Mouse (Mus musculus) CH12.LX (cell line): ENCODE data around the gene Amdhd1. TPM values are rescaled to one million over a fixed set of nuclear protein-coding genes. Genes with fewer than 3 reads are reported as not detected.

ENCODE experiments used
- DNase-seq: peaks from one replicate; pipeline ENCODE4 v3.0.0-alpha.2; 2013; ENCODE audit errors: extremely low read depth
- H3K27ac ChIP-seq: 2 replicates; pipeline ENCODE4 v1.5.1; 2012; ENCODE audit warnings: low read depth, mild to moderate bottlenecking, control low read depth, moderate library complexity; ENCODE audit not compliant: insufficient read depth
- H3K27me3 ChIP-seq: replicated peaks from 2 replicates; pipeline ENCODE3; 2012; ENCODE audit warnings: inconsistent platforms
- H3K36me3 ChIP-seq, 2 experiments: replicated peaks in 1 of 2; 2 replicates each; pipeline versions ENCODE3 to v1.6.1; 2012; ENCODE audit warnings: inconsistent platforms in 1 of 2, low read length in 1 of 2, mild to moderate bottlenecking in 1 of 2, mixed read lengths in 1 of 2, moderate library complexity in 1 of 2; ENCODE audit not compliant: control insufficient read depth in 1 of 2, insufficient read depth in 1 of 2
- H3K4me1 ChIP-seq, 2 experiments: 2 replicates each; pipeline ENCODE4 v1.6.1; 2012; ENCODE audit warnings: inconsistent platforms in 1 of 2, moderate library complexity in 1 of 2; ENCODE audit not compliant: insufficient read depth in 2 of 2, control insufficient read depth in 1 of 2
- H3K4me2 ChIP-seq: 2 replicates; pipeline ENCODE4 v1.6.1; 2012; ENCODE audit warnings: low read depth, mild to moderate bottlenecking, control low read depth; ENCODE audit not compliant: poor library complexity, insufficient read depth, severe bottlenecking
- H3K4me3 ChIP-seq, 3 experiments: fragments of 150-350 bp in 1 of 3; sonication (generic) in 1 of 3; replicated peaks in 1 of 3; 2 replicates each; pipeline versions ENCODE3 to v1.5.1; 2011 to 2012; ENCODE audit warnings: low read depth in 2 of 3, low read length in 2 of 3, mild to moderate bottlenecking in 2 of 3, moderate library complexity in 2 of 3, control low read depth in 1 of 3, improper control_type of control experiment in 1 of 3, inconsistent platforms in 1 of 3, mixed read lengths in 1 of 3; ENCODE audit not compliant: poor library complexity in 1 of 3
- H3K79me2 ChIP-seq: replicated peaks from 2 replicates; pipeline ENCODE4 v1.6.1; 2012; ENCODE audit warnings: mild to moderate bottlenecking, moderate library complexity; ENCODE audit not compliant: control insufficient read depth, poor library complexity, insufficient read depth, severe bottlenecking; ENCODE audit errors: extremely low read depth
- H3K9ac ChIP-seq: 2 replicates; pipeline ENCODE4 v1.6.1; 2012; ENCODE audit warnings: low read depth, mild to moderate bottlenecking, control low read depth, moderate library complexity; ENCODE audit not compliant: insufficient read depth
- H3K9me3 ChIP-seq: replicated peaks from 2 replicates; pipeline ENCODE3; 2012; ENCODE audit warnings: low read length, inconsistent platforms, mixed read lengths
- E2F4 ChIP-seq: IDR thresholded peaks from 2 replicates; pipeline ENCODE4 v1.6.1; 2011; ENCODE audit warnings: low read depth, low read length, improper control_type of control experiment; ENCODE audit not compliant: insufficient replicate concordance
- HCFC1 ChIP-seq: IDR thresholded peaks from 2 replicates; pipeline ENCODE4 v1.6.1; 2012; ENCODE audit warnings: low read depth, mild to moderate bottlenecking, inconsistent platforms, low read length, improper control_type of control experiment
- JUN ChIP-seq: IDR thresholded peaks from 2 replicates; pipeline ENCODE4 v1.6.1; 2011; ENCODE audit warnings: low read depth, mild to moderate bottlenecking, low read length, improper control_type of control experiment, moderate library complexity; ENCODE audit not compliant: insufficient read depth
- JUND ChIP-seq: conservative IDR thresholded peaks from 2 replicates; pipeline ENCODE4 v1.6.1; 2011; ENCODE audit warnings: low read depth, low read length, improper control_type of control experiment
- MYC ChIP-seq: IDR thresholded peaks from 2 replicates; pipeline ENCODE4 v1.6.1; 2011; ENCODE audit warnings: low read depth, mild to moderate bottlenecking, improper control_type of control experiment, low read length
- POLR2A ChIP-seq: IDR thresholded peaks from 2 replicates; pipeline ENCODE4 v1.6.1; 2011; ENCODE audit warnings: low read depth, mild to moderate bottlenecking, improper control_type of control experiment, low read length
- POLR2AphosphoS2 ChIP-seq: IDR thresholded peaks from 2 replicates; pipeline ENCODE4 v1.6.1; 2011; ENCODE audit warnings: low read depth, low read length, improper control_type of control experiment
- RCOR1 ChIP-seq: conservative IDR thresholded peaks from 2 replicates; pipeline ENCODE4 v1.6.1; 2012; ENCODE audit warnings: low read depth, mild to moderate bottlenecking, inconsistent platforms, low read length, improper control_type of control experiment
- SMC3 ChIP-seq: IDR thresholded peaks from 2 replicates; pipeline ENCODE4 v1.6.1; 2011; ENCODE audit warnings: low read depth, low read length, improper control_type of control experiment
- ZNF384 ChIP-seq: IDR thresholded peaks from 2 replicates; pipeline ENCODE4 v1.6.1; 2012; ENCODE audit warnings: low read depth, low read length, improper control_type of control experiment, inconsistent platforms
- dilution Hi-C: fragments of 300-500 bp; cut with MboI; formaldehyde crosslinking; loops from 2 replicates; pipeline ENCODE4 v1.14.3; 2020; ENCODE audit warnings: low sequenced_read_pairs; ENCODE audit not compliant: extremely low pct_unique_long_range_greater_than_20kb, extremely low pct_ligation_motif_present
- in situ Hi-C: fragments of 300-500 bp; cut with MboI; formaldehyde crosslinking; loops from 3 replicates; pipeline ENCODE4 v1.14.3; 2019; ENCODE audit warnings: low sequenced_read_pairs, low pct_ligation_motif_present, low pct_unique_long_range_greater_than_20kb, mixed read lengths
- polyA plus RNA-seq: library from polyadenylated mRNA; unstranded; fragments of >175 nt; gene quantifications from 2 replicates; pipeline ENCODE4 v1.2.1, GENCODE M21; 2012; ENCODE audit warnings: low read depth; ENCODE audit not compliant: insufficient read length
- total RNA-seq, 2 experiments: library from RNA; depleted of rRNA; stranded (reverse); fragments of 300-350 nt in 1 of 2; fragments of >200 nt in 1 of 2; gene quantifications; 2 replicates each; pipeline ENCODE4 v1.2.3; 2012 to 2014

The Amdhd1 gene
- total and polyA plus RNA-seq, 3 experiments: 2.3 to 8.4 (median 3.3) TPM

- no peak overlapping the region for H3K4me3 ChIP-seq
- in situ Hi-C loops (loop anchor here (5.0 kb wide), 1 partner anchor 33 kb away; no protein-coding TSS in a partner anchor), dilution Hi-C loops (no loop called here)
- H3K27ac ChIP-seq: peak overlapping the region; percentile 24; the same call in 1 of the 2 replicates
- H3K9me3 ChIP-seq: no peaks in the 10 kb centered on the region
- no peaks in the 10 kb centered on the region for H3K27me3 ChIP-seq
- TF ChIP-seq HCFC1 (peak; percentile 30; the same call in 1 of the 2 replicates), RCOR1 (no peak), POLR2A (no peak)
- H3K9ac ChIP-seq: peak overlapping the region; percentile 20; the same call in 1 of the 2 replicates
- H3K4me1 ChIP-seq: peaks cover 10 to 64% of the 10 kb centered on the region in 2 experiments
- DNase-seq: no peak
- H3K4me2 ChIP-seq: peak overlapping the region; percentile 58
- H3K79me2 ChIP-seq: no peaks in the 10 kb centered on the region
- H3K36me3 ChIP-seq: no peaks in the 10 kb centered on the region
Observed at GRCm38 (mm10) chr10:93544172-93544571, 4.3 kb upstream of the Amdhd1 start.

- Histone ChIP-seq H3K9ac (no peak overlapping the region), H3K79me2 (no peaks in the 10 kb centered on the region), H3K9me3 (no peaks in the 10 kb centered on the region), H3K4me2 (no peak overlapping the region), H3K4me1 (peaks cover 10 to 56% of the 10 kb centered on the region in 2 experiments), H3K27me3 (no peaks in the 10 kb centered on the region), H3K4me3 (no peak overlapping the region), H3K27ac (peak overlapping the region; percentile 7; the same call in 1 of the 2 replicates), H3K36me3 (no peaks in the 10 kb centered on the region)
- no peak for TF ChIP-seq ZNF384
- TF ChIP-seq JUND: no peak
- TF ChIP-seq SMC3: no peak
- TF ChIP-seq POLR2AphosphoS2: no peak
- TF ChIP-seq POLR2A: no peak
- no peak for TF ChIP-seq JUN
- TF ChIP-seq E2F4: no peak
- dilution Hi-C loops: no loop called here
- DNase-seq: no peak
- in situ Hi-C loops: loop anchor here (5.0 kb wide), 1 partner anchor 34 kb away; no protein-coding TSS in a partner anchor
Observed at GRCm38 (mm10) chr10:93543176-93543575, 3.3 kb upstream of the Amdhd1 start.

GRCm38 (mm10) chr10:93542356-93542755 lies 2.5 kb upstream of the Amdhd1 start:
- H3K9ac ChIP-seq: no peak overlapping the region
- no peaks in the 10 kb centered on the region for H3K27me3 ChIP-seq
- no peak for DNase-seq
- no peak overlapping the region for H3K4me3 ChIP-seq
- H3K79me2 ChIP-seq: no peaks in the 10 kb centered on the region
- dilution Hi-C loops (no loop called here), in situ Hi-C loops (loop anchor here (5.0 kb wide), 1 partner anchor 35 kb away; no protein-coding TSS in a partner anchor)
- TF ChIP-seq JUN (no peak), MYC (no peak)
- no peaks in the 10 kb centered on the region for H3K9me3 ChIP-seq
- H3K4me2 ChIP-seq: no peak overlapping the region
- H3K27ac ChIP-seq: peak overlapping the region; percentile 16; the same call in 1 of the 2 replicates
- H3K36me3 ChIP-seq: no peaks in the 10 kb centered on the region
- peaks cover 9 to 56% of the 10 kb centered on the region in 2 experiments for H3K4me1 ChIP-seq
